Mouse (Mus musculus) ES-Bruce4 (cell line): Measurements from ENCODE around the gene Cenpv. TPM values are rescaled to one million over a fixed set of nuclear protein-coding genes. Genes with fewer than 3 reads are reported as not detected.
A peak's percentile ranks its signal among the peaks of the same experiment; 100 is the strongest.

Experiments used
- H3K27ac ChIP-seq: 2 replicates; pipeline ENCODE4 v1.5.1; 2012; ENCODE audit warnings: low read length, inconsistent platforms; ENCODE audit not compliant: insufficient read depth
- H3K27me3 ChIP-seq: 2 replicates; pipeline ENCODE4 v1.6.1; 2012; ENCODE audit warnings: mild to moderate bottlenecking, low read length, inconsistent platforms; ENCODE audit not compliant: control insufficient read depth, poor library complexity, insufficient read depth, severe bottlenecking
- H3K36me3 ChIP-seq: 2 replicates; pipeline ENCODE4 v1.6.1; 2012; ENCODE audit warnings: inconsistent platforms, mild to moderate bottlenecking, low read length, moderate library complexity; ENCODE audit not compliant: control insufficient read depth, poor library complexity, insufficient read depth, severe bottlenecking
- H3K4me1 ChIP-seq: one replicate; pipeline ENCODE4 v1.8.1; 2011; ENCODE audit warnings: low read length; ENCODE audit not compliant: control insufficient read depth, insufficient read depth
- H3K4me3 ChIP-seq: 2 replicates; pipeline ENCODE4 v1.5.1; 2011; ENCODE audit warnings: low read depth, mild to moderate bottlenecking, low read length
- H3K9ac ChIP-seq: 2 replicates; pipeline ENCODE4 v1.6.1; 2012; ENCODE audit warnings: low read depth, mild to moderate bottlenecking, inconsistent platforms; ENCODE audit not compliant: poor library complexity, severe bottlenecking
- H3K9me3 ChIP-seq: replicated peaks from 2 replicates; pipeline ENCODE4 v1.6.1; 2012; ENCODE audit warnings: mild to moderate bottlenecking, low read length, inconsistent platforms; ENCODE audit not compliant: control insufficient read depth, poor library complexity, insufficient read depth, severe bottlenecking
- CTCF ChIP-seq: IDR thresholded peaks from one replicate; pipeline ENCODE4 v1.8.1; 2011; ENCODE audit warnings: low read depth, low read length
- EP300 ChIP-seq: IDR thresholded peaks from 2 replicates; pipeline ENCODE4 v1.6.1; 2011; ENCODE audit warnings: low read depth, low read length; ENCODE audit not compliant: insufficient read depth
- POLR2A ChIP-seq: IDR thresholded peaks from one replicate; pipeline ENCODE4 v1.8.1; 2011; ENCODE audit warnings: low read length; ENCODE audit not compliant: insufficient read depth
- polyA plus RNA-seq: library from polyadenylated mRNA; stranded (reverse); fragments of >200 nt; gene quantifications from 2 replicates; pipeline ENCODE4 v1.2.4, GENCODE M21; 2011; ENCODE audit warnings: low read depth; ENCODE audit not compliant: missing spikeins, insufficient read depth, insufficient read length

Cenpv gene
- polyA plus RNA-seq, 1 experiment = 66.9 TPM

GRCm38 (mm10) chr11:62538321-62539088 lies 556 bp downstream of the Cenpv start:
- H3K27me3 ChIP-seq = no peaks in the 10 kb centered on the region
- peak overlapping the region; percentile 95 for H3K9ac ChIP-seq
- peaks cover 17% of the 10 kb centered on the region for H3K36me3 ChIP-seq
- H3K9me3 ChIP-seq = no peaks in the 10 kb centered on the region
- TF ChIP-seq CTCF (no peak), EP300 (no peak), POLR2A (no peak)
- peak overlapping the region; percentile 56 for H3K27ac ChIP-seq
- H3K4me1 ChIP-seq = peaks cover 1% of the 10 kb centered on the region
- H3K4me3 ChIP-seq = peak overlapping the region; percentile 92

GRCm38 (mm10) chr11:62537590-62537989 lies 1.5 kb downstream of the Cenpv start:
- peaks cover 1% of the 10 kb centered on the region for H3K4me1 ChIP-seq
- TF ChIP-seq EP300 (no peak), CTCF (no peak), POLR2A (no peak)
- H3K27ac ChIP-seq = no peak overlapping the region
- H3K9me3 ChIP-seq = no peaks in the 10 kb centered on the region
- H3K36me3 ChIP-seq = peaks cover 25% of the 10 kb centered on the region
- H3K9ac ChIP-seq = 0 out of 2 replicates have a peak overlapping the region, but pooled peaks have one; percentile 12
- H3K27me3 ChIP-seq = no peaks in the 10 kb centered on the region
- H3K4me3 ChIP-seq = peak overlapping the region; percentile 6; the same call in 1 of the 2 replicates

GRCm38 (mm10) chr11:62537089-62537488 lies 2.0 kb downstream of the Cenpv start:
- TF ChIP-seq CTCF (no peak), EP300 (no peak), POLR2A (no peak)
- no peaks in the 10 kb centered on the region for H3K9me3 ChIP-seq
- H3K4me3 ChIP-seq = no peak overlapping the region
- 0 out of 2 replicates have a peak overlapping the region, but pooled peaks have one; percentile 27 for H3K9ac ChIP-seq
- no peak overlapping the region for H3K27ac ChIP-seq
- no peaks in the 10 kb centered on the region for H3K27me3 ChIP-seq
- peaks cover 28% of the 10 kb centered on the region for H3K36me3 ChIP-seq
- H3K4me1 ChIP-seq = peaks cover 1% of the 10 kb centered on the region

- Histone ChIP-seq H3K9me3 (no peaks in the 10 kb centered on the region), H3K36me3 (peaks cover 4% of the 10 kb centered on the region; the same call in 1 of the 2 replicates), H3K4me3 (no peak overlapping the region), H3K9ac (no peak overlapping the region), H3K4me1 (peaks cover 2% of the 10 kb centered on the region), H3K27ac (no peak overlapping the region), H3K27me3 (no peaks in the 10 kb centered on the region)
- TF ChIP-seq EP300 (no peak), POLR2A (no peak), CTCF (no peak)
These were observed 16.8 kb downstream of the Cenpv start for GRCm38 (mm10) chr11:62522283-62522682.

- Histone ChIP-seq H3K4me3 (no peak overlapping the region), H3K9ac (no peak overlapping the region), H3K27me3 (no peaks in the 10 kb centered on the region), H3K36me3 (peaks cover under 1% of the 10 kb centered on the region; the same call in 1 of the 2 replicates), H3K4me1 (peaks cover 2% of the 10 kb centered on the region), H3K9me3 (no peaks in the 10 kb centered on the region), H3K27ac (peak overlapping the region; percentile 33)
- TF ChIP-seq POLR2A = no peak
- TF ChIP-seq EP300 = no peak
- no peak for TF ChIP-seq CTCF
These were observed 20.1 kb downstream of the Cenpv start for GRCm38 (mm10) chr11:62518991-62519390.

GRCm38 (mm10) chr11:62513311-62513710 lies 25.8 kb downstream of the Cenpv start:
- Histone ChIP-seq H3K4me1 (peaks cover 5% of the 10 kb centered on the region), H3K36me3 (no peaks in the 10 kb centered on the region), H3K27me3 (no peaks in the 10 kb centered on the region), H3K9ac (peak overlapping the region; percentile 61), H3K4me3 (peak overlapping the region; percentile 34), H3K27ac (peak overlapping the region; percentile 100), H3K9me3 (peaks cover 10% of the 10 kb centered on the region)
- TF ChIP-seq EP300 = no peak
- no peak for TF ChIP-seq CTCF
- TF ChIP-seq POLR2A = no peak
